In the genomic region with DNA sequence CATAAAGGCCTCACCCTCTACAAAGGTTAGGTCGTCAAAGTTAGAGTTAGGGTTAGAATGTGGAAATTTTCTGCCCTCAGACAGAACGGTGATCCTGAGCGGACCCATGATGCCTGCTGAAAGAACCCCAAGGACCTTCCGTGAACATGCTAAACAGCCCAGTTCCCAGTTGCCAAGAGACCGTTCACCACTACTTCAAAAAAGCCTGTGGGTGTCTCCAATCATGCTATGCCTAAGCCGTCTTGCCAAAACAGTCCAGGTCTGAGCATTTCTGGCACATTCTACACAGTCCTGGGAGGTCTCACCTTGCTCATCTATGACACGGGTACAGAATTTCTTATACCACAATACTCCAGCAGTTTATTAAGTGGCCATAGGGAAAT, we compare ENCODE assay signal across 41 mouse cellular contexts. TPM values are rescaled to one million over a fixed set of nuclear protein-coding genes. Genes with fewer than 3 reads are reported as not detected.
"Had no signal": no experiment of that assay in that cellular context is flagged by ENCODE, and none has a peak within 500 bp of the region (broad histone marks: within the 10 kb centered on the region; RNA-seq: fewer than 3 reads in every experiment).

No protein-coding gene starts in this region.

- H3K4me2 ChIP-seq: heart, embryonic 11.5 days; heart, embryonic 13.5 days; heart, embryonic 15.5 days; hindbrain, embryonic 13.5 days; hindbrain, embryonic 15.5 days; kidney, embryonic 15.5 days; limb, embryonic 12.5 days; liver, embryonic 11.5 days; liver, embryonic 13.5 days had no signal

- DNase-seq: gastrocnemius, postnatal 14 days; gastrocnemius, postnatal 36 days; heart, adult 18-20 months; heart, postnatal 14 days; heart, postnatal 36 days; kidney, adult 11 months; kidney, adult 2 months; kidney, adult 9 months; kidney, postnatal 14 days; kidney, postnatal 36 days; layer of hippocampus, adult 9-11 months; layer of hippocampus, postnatal 36 days; liver; liver, embryonic 13.5 days had no signal

- H3K9me3 ChIP-seq: heart, embryonic 13.5 days; heart, embryonic 15.5 days; hindbrain, embryonic 15.5 days; kidney, embryonic 15.5 days; limb, embryonic 10.5 days; limb, embryonic 12.5 days; liver, embryonic 13.5 days had no signal

- H3K9ac ChIP-seq: heart, embryonic 13.5 days; heart, embryonic 15.5 days; hindbrain, embryonic 13.5 days; hindbrain, embryonic 15.5 days; kidney, embryonic 15.5 days; limb, embryonic 12.5 days; liver, embryonic 13.5 days had no signal

- ATAC-seq: hindbrain, postnatal 0 days; intestine, embryonic 16.5 days had no signal

- H3K4me3 ChIP-seq: heart, embryonic 13.5 days; heart, embryonic 15.5 days; hindbrain, embryonic 13.5 days; hindbrain, embryonic 15.5 days; kidney, embryonic 15.5 days; limb, embryonic 10.5 days; limb, embryonic 12.5 days; liver, embryonic 13.5 days had no signal

- H3K36me3 ChIP-seq: heart, embryonic 13.5 days; heart, embryonic 15.5 days; hindbrain, embryonic 13.5 days; hindbrain, embryonic 15.5 days; kidney, embryonic 15.5 days; limb, embryonic 10.5 days; limb, embryonic 12.5 days; liver, embryonic 13.5 days had no signal

- H3K27ac ChIP-seq: heart, embryonic 13.5 days; heart, embryonic 15.5 days; hindbrain, embryonic 13.5 days; hindbrain, embryonic 15.5 days; hindbrain, postnatal 0 days; kidney, embryonic 15.5 days; kidney, postnatal 0 days; limb, embryonic 10.5 days; limb, embryonic 12.5 days; liver, embryonic 13.5 days had no signal

- H3K27me3 ChIP-seq: heart, embryonic 13.5 days; heart, embryonic 15.5 days; hindbrain, embryonic 13.5 days; hindbrain, embryonic 15.5 days; kidney, embryonic 15.5 days; limb, embryonic 12.5 days; liver, embryonic 13.5 days had no signal

- H3K4me1 ChIP-seq: heart, embryonic 13.5 days; heart, embryonic 15.5 days; hindbrain, embryonic 13.5 days; hindbrain, embryonic 15.5 days; kidney, embryonic 15.5 days; limb, embryonic 10.5 days; limb, embryonic 12.5 days; liver, embryonic 13.5 days had no signal

RNA-seq across cellular contexts. Expression of a gene that starts 0.4 kb away (rescaled TPM):
- total RNA-seq: gastrocnemius, adult 18-20 months; gastrocnemius, adult 8-10 months; gastrocnemius, postnatal 14 days; gastrocnemius, postnatal 36 days; heart, adult 18-20 months; heart, postnatal 14 days; heart, postnatal 36 days; hindbrain, postnatal 0 days; layer of hippocampus, adult 18-20 months; layer of hippocampus, postnatal 14 days; left cerebral cortex, postnatal 25 days had no signal
- polyA plus RNA-seq: kidney, postnatal 0 days; large intestine, adult 2 months; liver, embryonic 11.5 days had no signal

RNA-seq across cellular contexts. Expression of a gene that starts 24.5 kb away (rescaled TPM):
- total RNA-seq: hematopoietic stem cell, adult 5-6 weeks; hindbrain, postnatal 0 days; layer of hippocampus, adult 18-20 months; layer of hippocampus, postnatal 14 days; layer of hippocampus, postnatal 36 days; left cerebral cortex, postnatal 10 days; left cerebral cortex, postnatal 25 days had no signal
- polyA plus RNA-seq: heart, embryonic 11.5 days; heart, embryonic 13.5 days; heart, embryonic 15.5 days; heart, postnatal 0 days; hindbrain, embryonic 11.5 days; hindbrain, embryonic 13.5 days; hindbrain, embryonic 15.5 days; hindbrain, postnatal 0 days; intestine, embryonic 14.5 days; intestine, embryonic 16.5 days; limb, embryonic 12.5 days; liver, embryonic 11.5 days had no signal

RNA-seq across cellular contexts. Expression of a gene that starts 33.9 kb away (rescaled TPM):
- total RNA-seq: gastrocnemius, adult 18-20 months; gastrocnemius, postnatal 14 days had no signal

RNA-seq across cellular contexts. Expression of a gene that starts 46.8 kb away (rescaled TPM):
- total RNA-seq: gastrocnemius, adult 18-20 months; gastrocnemius, adult 8-10 months; gastrocnemius, postnatal 14 days; gastrocnemius, postnatal 36 days; heart, postnatal 14 days; hematopoietic stem cell, adult 5-6 weeks had no signal
- polyA plus RNA-seq: heart, embryonic 11.5 days; hindbrain, embryonic 13.5 days had no signal

RNA-seq across cellular contexts. Expression of a gene that starts 57.3 kb away (rescaled TPM):
- total RNA-seq: gastrocnemius, adult 18-20 months; gastrocnemius, adult 8-10 months; gastrocnemius, postnatal 14 days; gastrocnemius, postnatal 36 days; hematopoietic stem cell, adult 5-6 weeks; hindbrain, postnatal 0 days; layer of hippocampus, adult 18-20 months; layer of hippocampus, adult 8-10 months; layer of hippocampus, postnatal 14 days; layer of hippocampus, postnatal 36 days; left cerebral cortex, adult 18-20 months; left cerebral cortex, adult 8-10 months; left cerebral cortex, postnatal 10 days; left cerebral cortex, postnatal 25 days had no signal
- polyA plus RNA-seq: heart, embryonic 11.5 days; heart, embryonic 13.5 days; heart, embryonic 15.5 days; hindbrain, embryonic 11.5 days; hindbrain, embryonic 13.5 days; hindbrain, embryonic 15.5 days; hindbrain, postnatal 0 days; intestine, embryonic 14.5 days; intestine, embryonic 16.5 days; kidney, embryonic 15.5 days; kidney, postnatal 0 days; large intestine, adult 2 months; limb, embryonic 10.5 days; limb, embryonic 12.5 days; limb, embryonic 14.5 days; liver, embryonic 11.5 days; liver, embryonic 13.5 days had no signal
